Mouse (Mus musculus) kidney, adult 2 months (tissue): Measurements from ENCODE around the gene Tbccd1.

Experiments used
- CTCF ChIP-seq: fragments of 200-500 bp; conservative IDR thresholded peaks from 2 replicates; pipeline ENCODE4 v1.5.1; 2011; ENCODE audit warnings: low read depth, mild to moderate bottlenecking, control low read depth, low read length, moderate library complexity, mixed read lengths; ENCODE audit not compliant: insufficient read depth, insufficient read length
- POLR2A ChIP-seq: fragments of 200-500 bp; IDR thresholded peaks from one replicate; pipeline ENCODE4 v1.6.1; 2011; ENCODE audit warnings: low read depth, low read length, control low read depth

- TF ChIP-seq CTCF = peak; percentile 62
- TF ChIP-seq POLR2A = no peak
Observed at GRCm38 (mm10) chr16:22795497-22795896, 62.0 kb downstream of the Tbccd1 start.
